19 mouse cellular contexts compared by ENCODE assay signal in the genomic region with DNA sequence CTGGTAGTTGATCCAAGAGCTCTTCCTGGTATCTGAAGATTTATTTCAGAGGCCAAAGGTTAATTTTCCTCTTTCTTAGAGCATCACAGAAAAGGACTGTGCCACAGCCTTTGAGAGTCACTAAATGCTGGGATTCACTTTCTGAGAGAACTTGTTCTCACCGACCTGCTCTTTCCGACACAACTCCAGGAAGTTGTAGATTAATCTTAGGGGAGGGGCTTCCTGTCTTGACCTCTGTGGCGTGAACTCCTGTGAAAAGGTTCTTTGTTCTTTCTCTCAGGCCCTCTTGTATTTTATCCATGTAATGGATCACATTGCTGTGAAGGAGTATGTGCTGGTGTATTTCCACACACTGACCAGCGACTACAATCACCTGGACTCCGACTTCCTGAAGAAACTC. TPM values are rescaled to one million over a fixed set of nuclear protein-coding genes. Genes with fewer than 3 reads are reported as not detected.
DNase-seq lines count a peak whose midpoint lies in the region; ATAC-seq lines count a peak whose summit lies in the region.
"Had no signal": no experiment of that assay in that cellular context is flagged by ENCODE, and none has a peak within 500 bp of the region (broad histone marks: within the 10 kb centered on the region; RNA-seq: fewer than 3 reads in every experiment).

No protein-coding gene starts in this region.

- DNase-seq in kidney, postnatal 14 days: no peak
- peak; percentile 7 for DNase-seq in ES-CJ7 (ENCODE audit: low read depth, low spot score)
- peak; percentile 69 for DNase-seq in embryo, embryonic 10.5 days (ENCODE audit: low spot score)
- DNase-seq in limb, embryonic 10.5 days (ENCODE audit: low spot score): no peak
- no peak for DNase-seq in heart, adult 9 months (ENCODE audit: low spot score in 2 of 2)
- no peak for DNase-seq in urinary bladder, postnatal 10 days (ENCODE audit: low spot score)
- DNase-seq: cerebellum, postnatal 10 days; heart, postnatal 36 days; kidney, postnatal 25 days; right cerebral cortex, postnatal 25 days; thymus, postnatal 25 days had no signal

- no peaks in the 10 kb centered on the region for H3K9me3 ChIP-seq in kidney, embryonic 15.5 days (replicated peaks)
- H3K9me3 ChIP-seq in limb, embryonic 10.5 days (replicated peaks): no peaks in the 10 kb centered on the region
- H3K9me3 ChIP-seq in forebrain, embryonic 13.5 days (replicated peaks): no peaks in the 10 kb centered on the region
- H3K9me3 ChIP-seq: embryonic facial prominence, embryonic 15.5 days; heart, embryonic 13.5 days; lung, embryonic 15.5 days; midbrain, embryonic 10.5 days had no signal

- H3K4me1 ChIP-seq in kidney, embryonic 15.5 days: peaks cover 6% of the 10 kb centered on the region; the same call in 1 of the 2 replicates
- peaks cover 5% of the 10 kb centered on the region for H3K4me1 ChIP-seq in limb, embryonic 10.5 days
- H3K4me1 ChIP-seq in forebrain, embryonic 13.5 days: no peaks in the 10 kb centered on the region
- H3K4me1 ChIP-seq: embryonic facial prominence, embryonic 15.5 days; lung, embryonic 15.5 days; midbrain, embryonic 10.5 days had no signal

- H3K27ac ChIP-seq in kidney, embryonic 15.5 days: no peak overlapping the region
- H3K27ac ChIP-seq in limb, embryonic 10.5 days: peak overlapping the region; percentile 48; the same call in 1 of the 2 replicates
- H3K27ac ChIP-seq in forebrain, embryonic 13.5 days: no peak overlapping the region
- H3K27ac ChIP-seq: embryonic facial prominence, embryonic 15.5 days; heart, embryonic 13.5 days; lung, embryonic 15.5 days; midbrain, embryonic 10.5 days had no signal

- H3K4me2 ChIP-seq in kidney, embryonic 15.5 days: no peak overlapping the region
- no peak overlapping the region for H3K4me2 ChIP-seq in forebrain, embryonic 13.5 days
- H3K4me2 ChIP-seq: embryonic facial prominence, embryonic 15.5 days; heart, embryonic 13.5 days; liver, embryonic 11.5 days; lung, embryonic 15.5 days had no signal

- H3K9ac ChIP-seq in kidney, embryonic 15.5 days: no peak overlapping the region
- H3K9ac ChIP-seq in forebrain, embryonic 13.5 days: no peak overlapping the region
- H3K9ac ChIP-seq: embryonic facial prominence, embryonic 15.5 days; heart, embryonic 13.5 days; lung, embryonic 15.5 days had no signal

- H3K4me3 ChIP-seq in kidney, embryonic 15.5 days (replicated peaks): no peak overlapping the region
- H3K4me3 ChIP-seq in limb, embryonic 10.5 days: no peak overlapping the region
- no peak overlapping the region for H3K4me3 ChIP-seq in forebrain, embryonic 13.5 days
- H3K4me3 ChIP-seq: embryonic facial prominence, embryonic 15.5 days; heart, embryonic 13.5 days; lung, embryonic 15.5 days; midbrain, embryonic 10.5 days had no signal

- 0 out of 2 replicates have a peak, but pooled peaks have one; percentile 40 for ATAC-seq in kidney, embryonic 15.5 days (replicated peaks; ENCODE audit: low FRiP score)
- no peak for ATAC-seq in forebrain, embryonic 13.5 days
- ATAC-seq: hindbrain, embryonic 16.5 days had no signal

- WGBS in kidney, embryonic 15.5 days: 18% methylated on average over 5 of the region's 5 CpGs
- 33% methylated on average over 5 of the region's 5 CpGs for whole genome bisulfite sequencing in limb, embryonic 10.5 days
- 72% methylated on average over 5 of the region's 5 CpGs for WGBS in forebrain, embryonic 13.5 days

- H3K36me3 ChIP-seq in kidney, embryonic 15.5 days: peaks cover 52% of the 10 kb centered on the region
- peaks cover 25% of the 10 kb centered on the region for H3K36me3 ChIP-seq in limb, embryonic 10.5 days
- peaks cover 49% of the 10 kb centered on the region for H3K36me3 ChIP-seq in forebrain, embryonic 13.5 days (ENCODE audit: poor library complexity, severe bottlenecking)

- no peaks in the 10 kb centered on the region for H3K27me3 ChIP-seq in kidney, embryonic 15.5 days
- no peaks in the 10 kb centered on the region for H3K27me3 ChIP-seq in limb, embryonic 10.5 days (ENCODE audit: low read depth, poor library complexity, severe bottlenecking)
- no peaks in the 10 kb centered on the region for H3K27me3 ChIP-seq in forebrain, embryonic 13.5 days
- H3K27me3 ChIP-seq: embryonic facial prominence, embryonic 15.5 days; heart, embryonic 13.5 days; lung, embryonic 15.5 days had no signal

RNA-seq across cellular contexts. Expression of a gene that starts 32.0 kb away (rescaled TPM):
- 45.3 and 48.5 TPM in 2 replicates for polyA plus RNA-seq in kidney, embryonic 15.5 days (2015; fragmentation: Nextera tagmentation; extraction: Ambion mirVana)
- 65.8 TPM in 2 replicates for polyA plus RNA-seq in limb, embryonic 10.5 days (2016; fragmentation: Nextera tagmentation; extraction: Ambion mirVana)
- polyA plus RNA-seq in forebrain, embryonic 13.5 days (2015; fragmentation: Nextera tagmentation; extraction: Ambion mirVana): 49.4 and 50.7 TPM in 2 replicates

RNA-seq across cellular contexts. Expression of a gene that starts 32.0 kb away (rescaled TPM):
- 24.9 and 26.1 TPM in 2 replicates for polyA plus RNA-seq in kidney, embryonic 15.5 days (2015; fragmentation: Nextera tagmentation; extraction: Ambion mirVana)
- 24.2 and 29.1 TPM in 2 replicates for polyA plus RNA-seq in limb, embryonic 10.5 days (2016; fragmentation: Nextera tagmentation; extraction: Ambion mirVana)
- polyA plus RNA-seq in forebrain, embryonic 13.5 days (2015; fragmentation: Nextera tagmentation; extraction: Ambion mirVana): 37.2 and 39.3 TPM in 2 replicates

Comparison
In these comparisons a context has a peak if more than half of its experiments do, and no peak if none do; other contexts are left out.
1. DNase-seq: peak in ES-CJ7 (single experiment) and embryo, embryonic 10.5 days (single experiment); none in kidney, postnatal 14 days (single experiment), limb, embryonic 10.5 days (single experiment), heart, adult 9 months (0 of 2) and urinary bladder, postnatal 10 days (single experiment).